Mouse (Mus musculus) left cerebral cortex, postnatal 4 days (tissue): ENCODE data around the gene Phkb. TPM values are rescaled to one million over a fixed set of nuclear protein-coding genes. Genes with fewer than 3 reads are reported as not detected.
A peak's percentile ranks its signal among the peaks of the same experiment; 100 is the strongest.
"Not testable (repeated sequence)": the region's sequence is repeated elsewhere in the genome, so short reads cannot be mapped to it uniquely, and the experiment has no call there.

Experiments
- DNase-seq: peaks from one replicate; pipeline ENCODE4 v3.0.0-alpha.2; 2022
- intact Hi-C: fragments of 180-260 bp; cut with DNase I; formaldehyde crosslinking; loops from one replicate; pipeline ENCODE4 v1.15.1; 2025
- total RNA-seq, 2 experiments: library from RNA; stranded (reverse); gene quantifications; 2 replicates each; pipeline ENCODE4 v1.2.3; 2021

Gene Phkb
- 10 to 100 TPM; 22.3 TPM for total RNA-seq

GRCm38 (mm10) chr8:85840657-85841488 is at the start of gene Phkb, which contains the start of gene Itfg1:
Gene Phkb, plus strand, starts transcription at chr8:85840959.
Gene Itfg1, minus strand, starts transcription at chr8:85840921.
- peak; percentile 95 for DNase-seq
- intact Hi-C loops: no loop called here

GRCm38 (mm10) chr8:85796392-85796791 is 44.4 kb upstream of the Phkb start:
- intact Hi-C loops, DNase-seq: not testable (repeated sequence)

- no peak for DNase-seq
- intact Hi-C loops: no loop called here
These were observed 40.6 kb upstream of the Phkb start for GRCm38 (mm10) chr8:85800164-85800563.

- no peak for DNase-seq
- intact Hi-C loops: no loop called here
These were observed 39.4 kb upstream of the Phkb start for GRCm38 (mm10) chr8:85801408-85801807.

GRCm38 (mm10) chr8:85813621-85814020 is 27.1 kb upstream of the Phkb start:
- DNase-seq: no peak
- intact Hi-C loops: no loop called here

GRCm38 (mm10) chr8:85839916-85840656 is 673 bp upstream of the Phkb start:
- intact Hi-C loops: no loop called here
- no peak for DNase-seq

GRCm38 (mm10) chr8:85841489-85841795 is 683 bp downstream of the Phkb start:
- DNase-seq: no peak
- intact Hi-C loops: no loop called here

- intact Hi-C loops: no loop called here
- no peak for DNase-seq
These were observed 5.1 kb downstream of the Phkb start for GRCm38 (mm10) chr8:85845887-85846286.

GRCm38 (mm10) chr8:85854220-85855123 is 13.7 kb downstream of the Phkb start:
- DNase-seq: no peak
- intact Hi-C loops: no loop called here

- DNase-seq, intact Hi-C loops: not testable (repeated sequence)
These were observed 16.6 kb downstream of the Phkb start for GRCm38 (mm10) chr8:85857227-85857896.

- no peak for DNase-seq
- intact Hi-C loops: no loop called here
These were observed 19.9 kb downstream of the Phkb start for GRCm38 (mm10) chr8:85860612-85861011.

GRCm38 (mm10) chr8:85862381-85862780 is 21.6 kb downstream of the Phkb start:
- intact Hi-C loops: no loop called here
- no peak for DNase-seq

GRCm38 (mm10) chr8:85871660-85872059 is 30.9 kb downstream of the Phkb start:
- intact Hi-C loops: no loop called here
- DNase-seq: no peak

GRCm38 (mm10) chr8:85877976-85878375 is 37.2 kb downstream of the Phkb start:
- intact Hi-C loops: no loop called here
- DNase-seq: no peak

- intact Hi-C loops: no loop called here
- no peak for DNase-seq
These were observed 38.9 kb downstream of the Phkb start for GRCm38 (mm10) chr8:85879624-85880023.

GRCm38 (mm10) chr8:85884811-85885210 is 44.1 kb downstream of the Phkb start:
- intact Hi-C loops: no loop called here
- DNase-seq: no peak

GRCm38 (mm10) chr8:85897636-85898035 is 56.9 kb downstream of the Phkb start:
- no peak for DNase-seq
- intact Hi-C loops: no loop called here

- no peak for DNase-seq
- intact Hi-C loops: no loop called here
These were observed 84.2 kb downstream of the Phkb start for GRCm38 (mm10) chr8:85924991-85925390.

- no peak for DNase-seq
- intact Hi-C loops: no loop called here
These were observed 84.8 kb downstream of the Phkb start for GRCm38 (mm10) chr8:85925574-85925973.

GRCm38 (mm10) chr8:85926107-85926506 is 85.3 kb downstream of the Phkb start:
- intact Hi-C loops: no loop called here
- no peak for DNase-seq
